Mouse (Mus musculus) ovary, postnatal 36 days (tissue): ENCODE results near the gene AC124108.1.
A peak's percentile ranks its signal among the peaks of the same experiment; 100 is the strongest.
"Not testable (repeated sequence)": the region's sequence is repeated elsewhere in the genome, so short reads cannot be mapped to it uniquely, and the experiment has no call there.

Source experiments
- DNase-seq: peaks from one replicate; pipeline ENCODE4 v3.0.0; 2022; ENCODE audit warnings: low spot score, mixed read lengths

Gene AC124108.1

GRCm38 (mm10) chr1:132191093-132191785 lies at the start of gene AC124108.1, which contains the start of gene Lemd1:
TSS of gene AC124108.1 (plus strand) at chr1:132191457.
TSS of gene Lemd1 (plus strand) at chr1:132191431.
- DNase-seq: peak; percentile 3

- no peak for DNase-seq
Observed at GRCm38 (mm10) chr1:132141753-132142152, 49.5 kb upstream of the AC124108.1 start.

GRCm38 (mm10) chr1:132143079-132143478 lies 48.2 kb upstream of the AC124108.1 start:
- no peak for DNase-seq

GRCm38 (mm10) chr1:132143730-132144129 lies 47.5 kb upstream of the AC124108.1 start:
- DNase-seq: no peak

- DNase-seq: no peak
Observed at GRCm38 (mm10) chr1:132144223-132144622, 47.0 kb upstream of the AC124108.1 start.

GRCm38 (mm10) chr1:132144837-132145236 lies 46.4 kb upstream of the AC124108.1 start:
- no peak for DNase-seq

GRCm38 (mm10) chr1:132145973-132146685 lies 45.1 kb upstream of the AC124108.1 start:
- DNase-seq: no peak

- DNase-seq: no peak
Observed at GRCm38 (mm10) chr1:132149410-132149809, 41.8 kb upstream of the AC124108.1 start.

GRCm38 (mm10) chr1:132150171-132150570 lies 41.1 kb upstream of the AC124108.1 start:
- DNase-seq: no peak

GRCm38 (mm10) chr1:132150817-132151601 lies 40.2 kb upstream of the AC124108.1 start:
- DNase-seq: no peak

GRCm38 (mm10) chr1:132151908-132152307 lies 39.3 kb upstream of the AC124108.1 start:
- no peak for DNase-seq

- no peak for DNase-seq
Observed at GRCm38 (mm10) chr1:132153086-132153690, 38.1 kb upstream of the AC124108.1 start.

GRCm38 (mm10) chr1:132153691-132154090 lies 37.6 kb upstream of the AC124108.1 start:
- DNase-seq: no peak

GRCm38 (mm10) chr1:132155737-132156136 lies 35.5 kb upstream of the AC124108.1 start:
- DNase-seq: peak; percentile 71

- DNase-seq: peak; percentile 82
Observed at GRCm38 (mm10) chr1:132157016-132157781, 34.1 kb upstream of the AC124108.1 start.

- DNase-seq: no peak
Observed at GRCm38 (mm10) chr1:132157808-132158207, 33.4 kb upstream of the AC124108.1 start.

- no peak for DNase-seq
Observed at GRCm38 (mm10) chr1:132158741-132159140, 32.5 kb upstream of the AC124108.1 start.

GRCm38 (mm10) chr1:132159681-132160080 lies 31.6 kb upstream of the AC124108.1 start:
- no peak for DNase-seq

GRCm38 (mm10) chr1:132161211-132161880 lies 29.9 kb upstream of the AC124108.1 start:
- no peak for DNase-seq

- DNase-seq: not testable (repeated sequence)
Observed at GRCm38 (mm10) chr1:132162618-132163017, 28.6 kb upstream of the AC124108.1 start.
